Mouse (Mus musculus): ENCODE measurements around the gene Ccr3. TPM values are rescaled to one million over a fixed set of nuclear protein-coding genes. Genes with fewer than 3 reads are reported as not detected.
"Not testable (repeated sequence)": the region's sequence is repeated elsewhere in the genome, so short reads cannot be mapped to it uniquely, and the experiment has no call there.

Gene Ccr3
- polyA plus RNA-seq, 1 experiment from 2014 or later, result not detected

DNA sequence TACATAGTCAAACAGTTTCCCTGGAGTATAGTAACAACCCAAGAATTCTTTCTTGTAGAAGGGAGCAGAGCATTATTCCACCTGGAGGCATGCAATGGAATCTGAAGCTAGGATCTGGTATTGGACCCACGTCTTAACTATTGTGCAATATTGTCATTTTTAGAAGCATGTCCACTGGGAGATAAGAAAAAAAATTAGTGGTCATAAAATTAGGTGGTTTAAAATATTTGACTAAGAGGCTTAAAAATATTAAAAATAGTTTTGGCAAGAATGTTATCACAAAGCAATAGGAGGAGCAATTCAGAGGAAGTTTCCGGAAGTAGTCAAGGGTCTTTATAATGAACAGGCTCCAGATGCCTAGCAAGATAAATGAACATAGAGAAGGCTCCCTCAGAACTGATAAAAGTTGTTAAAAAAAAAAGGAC, 16.4 kb downstream of the Ccr3 start:
- Histone ChIP-seq H3K9ac (ENCODE audit: low read depth, low read length) (no peak overlapping the region), H3K4me2 (ENCODE audit: low read length) (no peak overlapping the region), H3K9me3 (replicated peaks; ENCODE audit: low read length) (no peaks in the 10 kb centered on the region), H3K4me3 (replicated peaks; ENCODE audit: low read depth, low read length) (no peak overlapping the region), H3K27ac (no peak overlapping the region), H3K4me1 (replicated peaks; ENCODE audit: insufficient read depth, low read length) (no peaks in the 10 kb centered on the region), H3K27me3 (ENCODE audit: insufficient read depth, low read length) (no peaks in the 10 kb centered on the region), H3K36me3 (ENCODE audit: insufficient read depth, low read length) (no peaks in the 10 kb centered on the region)
- TF ChIP-seq CTCF (IDR thresholded peaks at IDR 0.05; ENCODE audit: low read depth), result no peak
- 24% methylated on average over 2 of the region's 2 CpGs for WGBS
- peak; percentile 10 for DNase-seq (ENCODE audit: low spot score)
- no peak for ATAC-seq (replicated peaks; ENCODE audit: low FRiP score, low read depth)

DNA sequence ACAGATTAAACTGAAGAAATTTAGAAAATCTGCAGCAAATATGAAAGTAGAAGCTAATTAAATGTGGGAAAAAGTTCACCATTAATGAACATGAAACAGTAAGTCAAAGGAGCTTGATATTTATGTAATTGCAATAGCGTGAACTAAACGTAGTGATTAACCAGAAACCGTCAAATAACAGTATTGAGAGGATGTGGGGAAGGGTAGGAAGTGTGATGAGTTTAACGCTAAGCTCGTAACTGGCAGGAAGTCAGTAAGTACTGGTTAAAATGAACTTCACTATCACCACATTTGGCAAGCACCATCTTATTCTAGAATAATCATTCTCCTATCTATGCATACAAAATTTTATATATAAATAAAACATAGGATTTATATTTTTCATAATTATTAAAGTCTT, 17.2 kb downstream of the Ccr3 start:
- no peak overlapping the region for H3K27ac ChIP-seq
- DNase-seq (ENCODE audit: low spot score) (no peak), ATAC-seq (replicated peaks; ENCODE audit: low FRiP score, low read depth) (no peak)
- no peak overlapping the region for H3K4me3 ChIP-seq (replicated peaks; ENCODE audit: low read depth, low read length)
- H3K4me2 ChIP-seq (ENCODE audit: low read length), result no peak overlapping the region
- no peaks in the 10 kb centered on the region for H3K4me1 ChIP-seq (replicated peaks; ENCODE audit: insufficient read depth, low read length)
- H3K27me3 ChIP-seq (ENCODE audit: insufficient read depth, low read length), result no peaks in the 10 kb centered on the region
- 69% methylated on average over 5 of the region's 5 CpGs for WGBS
- no peak for TF ChIP-seq CTCF (IDR thresholded peaks at IDR 0.05; ENCODE audit: low read depth)
- no peaks in the 10 kb centered on the region for H3K36me3 ChIP-seq (ENCODE audit: insufficient read depth, low read length)
- no peaks in the 10 kb centered on the region for H3K9me3 ChIP-seq (replicated peaks; ENCODE audit: low read length)
- H3K9ac ChIP-seq (ENCODE audit: low read depth, low read length), result no peak overlapping the region

DNA sequence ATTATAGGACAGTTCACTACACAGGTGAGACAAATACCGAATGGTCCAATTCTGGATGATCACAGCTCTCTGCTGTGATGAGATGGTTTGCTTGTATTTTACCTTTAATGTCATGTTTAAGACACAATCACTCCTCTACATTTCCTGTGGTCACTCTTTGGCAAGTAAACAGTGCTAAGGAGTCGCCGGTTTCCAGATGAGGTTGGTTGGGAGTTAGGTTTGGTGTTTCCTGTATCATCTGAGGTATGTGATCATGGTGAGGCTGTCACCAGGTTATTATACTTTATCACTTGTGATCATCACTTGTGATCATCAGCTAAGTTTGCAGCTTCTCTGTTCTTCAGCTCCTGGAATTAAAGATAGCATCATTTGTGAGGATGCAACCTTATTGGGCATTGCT, 19.2 kb downstream of the Ccr3 start:
- ATAC-seq (replicated peaks; ENCODE audit: low FRiP score, low read depth) (no peak), DNase-seq (ENCODE audit: low spot score) (no peak)
- Histone ChIP-seq H3K9ac (ENCODE audit: low read depth, low read length) (no peak overlapping the region), H3K4me1 (replicated peaks; ENCODE audit: insufficient read depth, low read length) (no peaks in the 10 kb centered on the region), H3K27ac (no peak overlapping the region), H3K4me3 (replicated peaks; ENCODE audit: low read depth, low read length) (no peak overlapping the region), H3K4me2 (ENCODE audit: low read length) (no peak overlapping the region), H3K9me3 (replicated peaks; ENCODE audit: low read length) (no peaks in the 10 kb centered on the region), H3K36me3 (ENCODE audit: insufficient read depth, low read length) (no peaks in the 10 kb centered on the region), H3K27me3 (ENCODE audit: insufficient read depth, low read length) (no peaks in the 10 kb centered on the region)
- no peak for TF ChIP-seq CTCF (IDR thresholded peaks at IDR 0.05; ENCODE audit: low read depth)
- 74% methylated on average over 3 of the region's 3 CpGs for WGBS

DNA sequence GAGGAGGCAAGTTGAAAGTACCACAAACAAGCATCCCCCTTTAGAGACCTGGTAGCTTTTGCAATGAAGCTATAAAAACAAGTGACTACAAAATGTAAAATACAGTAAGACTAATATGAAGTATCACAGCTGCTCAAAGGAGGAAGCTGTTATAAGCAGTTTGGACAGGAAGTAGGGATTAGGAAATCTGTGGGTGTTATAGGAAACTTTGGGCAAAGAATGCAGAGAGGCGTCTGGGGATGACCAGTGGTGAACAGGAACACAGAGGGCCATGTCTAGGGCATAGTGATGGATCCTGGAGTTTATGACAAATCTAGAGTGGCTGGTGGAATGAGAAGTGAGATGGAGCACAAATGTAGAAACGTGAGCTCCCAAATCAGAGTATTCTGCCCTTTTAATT, 31.8 kb downstream of the Ccr3 start:
- Histone ChIP-seq H3K36me3 (ENCODE audit: insufficient read depth, low read length) (no peaks in the 10 kb centered on the region), H3K27me3 (ENCODE audit: insufficient read depth, low read length) (no peaks in the 10 kb centered on the region), H3K27ac (no peak overlapping the region), H3K4me3 (replicated peaks; ENCODE audit: low read depth, low read length) (no peak overlapping the region), H3K9ac (ENCODE audit: low read depth, low read length) (no peak overlapping the region), H3K9me3 (replicated peaks; ENCODE audit: low read length) (no peaks in the 10 kb centered on the region), H3K4me1 (replicated peaks; ENCODE audit: insufficient read depth, low read length) (no peaks in the 10 kb centered on the region), H3K4me2 (ENCODE audit: low read length) (no peak overlapping the region)
- TF ChIP-seq CTCF (IDR thresholded peaks at IDR 0.05; ENCODE audit: low read depth), result no peak
- ATAC-seq (replicated peaks; ENCODE audit: low FRiP score, low read depth), result no peak
- peak; percentile 35 for DNase-seq (ENCODE audit: low spot score)
- 55% methylated on average over 2 of the region's 2 CpGs for WGBS

DNA sequence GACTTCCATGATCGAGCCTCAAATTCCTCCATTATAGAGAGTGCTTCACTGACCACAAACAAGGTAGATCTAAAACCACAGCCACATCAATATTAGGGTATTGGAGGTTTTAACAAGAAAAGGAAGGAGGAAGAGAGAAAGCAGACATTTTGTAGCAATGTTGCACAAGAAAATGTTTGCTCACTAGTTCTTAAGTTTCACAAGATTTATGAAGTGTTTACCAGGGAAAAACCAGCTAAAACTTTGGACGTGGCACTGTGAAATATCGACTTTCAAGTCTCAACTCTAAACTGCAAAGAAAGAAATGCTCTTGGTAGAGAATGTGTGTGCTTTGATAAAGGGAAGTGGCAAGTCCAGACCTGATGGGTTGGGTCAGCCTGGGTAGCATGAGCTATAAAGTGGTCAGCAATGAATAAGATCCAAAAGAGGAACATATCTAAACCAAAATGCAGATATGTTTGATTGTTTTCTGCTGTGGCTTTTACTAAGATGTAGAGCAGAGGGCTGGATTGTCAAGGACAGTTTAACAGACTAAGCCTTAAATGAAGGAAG, 34.5 kb downstream of the Ccr3 start:
- no peak overlapping the region for H3K27ac ChIP-seq
- DNase-seq (ENCODE audit: low spot score), result no peak

DNA sequence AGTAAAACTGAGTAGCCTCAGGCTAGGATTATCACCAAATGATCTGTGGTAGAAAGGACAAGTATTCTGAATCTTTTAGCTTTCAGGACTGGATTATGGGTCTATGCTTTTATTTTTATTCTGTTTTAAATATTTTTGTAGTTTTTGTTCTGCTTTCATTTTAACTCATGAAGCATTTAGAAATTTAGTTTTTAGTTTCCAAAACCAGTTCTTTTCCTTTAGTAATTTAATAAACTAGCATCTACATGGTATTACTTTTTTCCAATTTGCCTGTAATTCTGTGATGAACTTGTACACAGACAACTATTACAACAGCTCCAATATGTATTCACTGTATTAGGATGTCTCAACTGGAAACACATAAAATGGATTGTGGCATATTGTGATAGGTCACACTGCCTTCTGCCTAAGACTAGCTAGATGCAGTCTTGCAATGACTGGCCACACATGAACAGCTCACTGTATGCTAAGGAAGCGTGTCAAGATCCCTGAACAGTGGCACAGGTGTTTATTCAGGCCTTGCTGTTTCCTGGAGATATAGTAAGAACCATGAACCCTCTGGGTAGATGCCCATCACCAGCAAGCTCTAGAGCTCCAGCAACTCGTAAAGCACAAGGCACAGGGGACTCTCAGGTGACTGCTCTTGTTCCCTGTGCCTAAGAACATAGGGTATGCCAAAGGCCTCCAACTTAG, 38.0 kb downstream of the Ccr3 start:
- ATAC-seq (replicated peaks; ENCODE audit: low FRiP score, low read depth) (no peak), DNase-seq (ENCODE audit: low spot score) (no peak)
- no peaks in the 10 kb centered on the region for H3K36me3 ChIP-seq (ENCODE audit: insufficient read depth, low read length)
- H3K4me3 ChIP-seq (replicated peaks; ENCODE audit: low read depth, low read length), result no peak overlapping the region
- H3K9me3 ChIP-seq (replicated peaks; ENCODE audit: low read length), result no peaks in the 10 kb centered on the region
- no peak overlapping the region for H3K4me2 ChIP-seq (ENCODE audit: low read length)
- no peak for TF ChIP-seq CTCF (IDR thresholded peaks at IDR 0.05; ENCODE audit: low read depth)
- no peaks in the 10 kb centered on the region for H3K27me3 ChIP-seq (ENCODE audit: insufficient read depth, low read length)
- no peaks in the 10 kb centered on the region for H3K4me1 ChIP-seq (replicated peaks; ENCODE audit: insufficient read depth, low read length)
- H3K27ac ChIP-seq, result no peak overlapping the region
- no peak overlapping the region for H3K9ac ChIP-seq (ENCODE audit: low read depth, low read length)
- 52% methylated on average over 2 of the region's 2 CpGs for WGBS

More for the DNA sequence above, 34.5 kb downstream of the Ccr3 start:
- H3K9ac ChIP-seq (ENCODE audit: low read depth, low read length), result no peak overlapping the region
- TF ChIP-seq CTCF (IDR thresholded peaks at IDR 0.05; ENCODE audit: low read depth), result no peak
- 41% methylated on average over 3 of the region's 3 CpGs for WGBS
- H3K27me3 ChIP-seq (ENCODE audit: insufficient read depth, low read length), result no peaks in the 10 kb centered on the region
- no peaks in the 10 kb centered on the region for H3K9me3 ChIP-seq (replicated peaks; ENCODE audit: low read length)
- H3K4me3 ChIP-seq (replicated peaks; ENCODE audit: low read depth, low read length), result no peak overlapping the region
- H3K36me3 ChIP-seq (ENCODE audit: insufficient read depth, low read length), result no peaks in the 10 kb centered on the region
- no peaks in the 10 kb centered on the region for H3K4me1 ChIP-seq (replicated peaks; ENCODE audit: insufficient read depth, low read length)
- H3K4me2 ChIP-seq (ENCODE audit: low read length), result no peak overlapping the region
- no peak for ATAC-seq (replicated peaks; ENCODE audit: low FRiP score, low read depth)

DNA sequence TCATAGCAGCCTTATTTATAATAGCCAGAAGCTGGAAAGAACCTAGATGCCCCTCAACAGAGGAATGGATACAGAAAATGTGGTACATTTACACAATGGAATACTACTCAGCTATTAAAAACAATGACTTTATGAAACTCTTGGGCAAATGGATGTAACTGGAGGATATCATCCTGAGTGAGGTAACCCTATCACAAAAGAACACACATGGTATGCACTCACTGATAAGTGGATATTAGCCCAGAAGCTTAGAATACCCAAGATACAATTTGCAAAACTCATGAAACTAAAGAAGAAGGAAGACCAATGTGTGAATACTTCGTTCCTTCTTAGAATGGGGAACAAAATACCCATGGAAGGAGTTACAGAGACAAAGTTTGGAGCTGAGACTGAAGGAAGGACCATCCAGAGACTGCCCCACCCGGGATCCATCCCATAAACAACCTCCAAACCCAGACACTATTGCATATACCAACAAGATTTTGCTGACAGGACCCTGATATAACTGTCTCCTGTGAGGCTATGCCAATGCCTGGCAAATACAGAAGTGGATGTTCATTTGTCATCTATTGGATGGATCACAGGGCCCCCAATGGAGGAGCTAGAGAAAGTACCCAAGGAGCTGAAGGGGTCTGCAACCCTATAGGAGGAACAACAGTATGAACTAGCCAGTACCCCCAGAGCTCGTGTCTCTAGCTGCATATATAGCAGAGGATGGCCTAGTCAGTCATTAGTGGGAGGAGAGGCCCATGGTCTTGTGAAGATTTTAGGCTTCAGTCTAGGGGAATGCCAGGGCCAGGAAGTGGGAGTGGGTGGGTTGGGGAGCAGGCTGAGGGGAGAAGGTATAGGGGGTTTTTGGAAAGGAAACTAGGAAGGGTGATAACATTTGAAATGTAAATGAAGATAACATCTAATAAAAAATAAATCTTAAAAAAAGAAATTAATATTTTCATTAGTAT, 40.0 kb downstream of the Ccr3 start:
- WGBS, result 56% methylated on average over 3 of the region's 3 CpGs
- not testable (repeated sequence) for H3K36me3 ChIP-seq (ENCODE audit: insufficient read depth, low read length); DNase-seq (ENCODE audit: low spot score); H3K4me1 ChIP-seq (replicated peaks; ENCODE audit: insufficient read depth, low read length); H3K9ac ChIP-seq (ENCODE audit: low read depth, low read length); H3K27me3 ChIP-seq (ENCODE audit: insufficient read depth, low read length); H3K4me2 ChIP-seq (ENCODE audit: low read length); H3K9me3 ChIP-seq (replicated peaks; ENCODE audit: low read length); H3K27ac ChIP-seq; H3K4me3 ChIP-seq (replicated peaks; ENCODE audit: low read depth, low read length); ATAC-seq (replicated peaks; ENCODE audit: low FRiP score, low read depth)

Measured in kidney, postnatal 0 days (tissue).